Mouse (Mus musculus) brain, embryonic 14.5 days (tissue): ENCODE measurements around the gene P3h4.

ENCODE experiments used
- CTCF ChIP-seq: fragments of 200-500 bp; IDR thresholded peaks from 2 replicates; pipeline ENCODE4 v1.5.1; 2012; ENCODE audit warnings: inconsistent platforms, mild to moderate bottlenecking, moderate library complexity, borderline replicate concordance; ENCODE audit not compliant: insufficient read depth, insufficient read length; ENCODE audit errors: extremely low read depth
- POLR2A ChIP-seq: fragments of 200-500 bp; IDR thresholded peaks from 2 replicates; pipeline ENCODE4 v1.6.1; 2012; ENCODE audit warnings: mild to moderate bottlenecking, inconsistent platforms, borderline replicate concordance; ENCODE audit not compliant: poor library complexity, insufficient read depth, insufficient read length, severe bottlenecking; ENCODE audit errors: extremely low read depth

- no peak for TF ChIP-seq CTCF
- TF ChIP-seq POLR2A = no peak
These were observed 18.6 kb downstream of the P3h4 start for GRCm38 (mm10) chr11:100395861-100396631.
